Mouse (Mus musculus): ENCODE measurements around the gene Nacc2.

Gene Nacc2

GRCm38 (mm10) chr2:26123079-26123648 lies at the start of gene Nacc2:
Gene Nacc2 (minus strand): TSS chr2:26123220.
- DNase-seq = no peak

GRCm38 (mm10) chr2:26172166-26172565 lies 49.1 kb upstream of the Nacc2 start:
- no peak for DNase-seq

- no peak for DNase-seq
These were observed 47.4 kb upstream of the Nacc2 start for GRCm38 (mm10) chr2:26170376-26170775.

GRCm38 (mm10) chr2:26168843-26169579 lies 46.0 kb upstream of the Nacc2 start:
- DNase-seq = no peak

- DNase-seq = no peak
These were observed 43.9 kb upstream of the Nacc2 start for GRCm38 (mm10) chr2:26166890-26167289.

GRCm38 (mm10) chr2:26158064-26158463 lies 35.0 kb upstream of the Nacc2 start:
- DNase-seq = no peak

- DNase-seq = no peak
These were observed 33.4 kb upstream of the Nacc2 start for GRCm38 (mm10) chr2:26156191-26156977.

GRCm38 (mm10) chr2:26155737-26156136 lies 32.7 kb upstream of the Nacc2 start:
- DNase-seq = no peak

GRCm38 (mm10) chr2:26154586-26154985 lies 31.6 kb upstream of the Nacc2 start:
- DNase-seq = no peak

GRCm38 (mm10) chr2:26153909-26154340 lies 30.9 kb upstream of the Nacc2 start:
- peak; percentile 45 for DNase-seq

GRCm38 (mm10) chr2:26153295-26153694 lies 30.3 kb upstream of the Nacc2 start:
- DNase-seq = no peak

- DNase-seq = no peak
These were observed 24.8 kb upstream of the Nacc2 start for GRCm38 (mm10) chr2:26147706-26148370.

- no peak for DNase-seq
These were observed 23.5 kb upstream of the Nacc2 start for GRCm38 (mm10) chr2:26146337-26147042.

- DNase-seq = no peak
These were observed 22.1 kb upstream of the Nacc2 start for GRCm38 (mm10) chr2:26145113-26145512.

GRCm38 (mm10) chr2:26144331-26144730 lies 21.3 kb upstream of the Nacc2 start:
- DNase-seq = no peak

GRCm38 (mm10) chr2:26143556-26143955 lies 20.5 kb upstream of the Nacc2 start:
- no peak for DNase-seq

- no peak for DNase-seq
These were observed 20.0 kb upstream of the Nacc2 start for GRCm38 (mm10) chr2:26142986-26143385.

GRCm38 (mm10) chr2:26141893-26142635 lies 19.0 kb upstream of the Nacc2 start:
- peak; percentile 81 for DNase-seq

GRCm38 (mm10) chr2:26140903-26141302 lies 17.9 kb upstream of the Nacc2 start:
- no peak for DNase-seq

GRCm38 (mm10) chr2:26140292-26140819 lies 17.3 kb upstream of the Nacc2 start:
- peak; percentile 100 for DNase-seq

- DNase-seq = no peak
These were observed 16.7 kb upstream of the Nacc2 start for GRCm38 (mm10) chr2:26139545-26140206.

Data from kidney, postnatal 14 days (tissue).